ENCODE assay signal across 22 mouse cellular contexts in genomic region chr2:56991821-56992220, GRCm38 (mm10).
DNase-seq lines count a peak whose midpoint lies in the region; ATAC-seq and TF ChIP-seq lines count a peak whose summit lies in the region.
"Had no signal": no experiment of that assay in that cellular context is flagged by ENCODE, and none has a peak within 500 bp of the region (broad histone marks: within the 10 kb centered on the region; RNA-seq: fewer than 3 reads in every experiment).

No protein-coding gene starts in this region.

- peak; percentile 14 for DNase-seq in embryonic facial prominence, embryonic 14.5 days (ENCODE audit: low spot score)
- no peak for DNase-seq in embryonic facial prominence, embryonic 10.5 days (ENCODE audit: low spot score)
- DNase-seq in liver, adult 2 months (ENCODE audit: extremely low read depth, low read depth, low spot score): peak; percentile 1
- DNase-seq in large intestine, adult 2 months (ENCODE audit: low read depth, low spot score): peak; percentile 93
- DNase-seq in stomach, postnatal 0 days (ENCODE audit: low spot score): no peak
- DNase-seq in forebrain, embryonic 14.5 days (ENCODE audit: low spot score): no peak
- DNase-seq: adrenal gland, adult 2 months; adrenal gland, adult 8-10 months; adrenal gland, postnatal 10 days; adrenal gland, postnatal 14 days; adrenal gland, postnatal 25 days; adrenal gland, postnatal 36 days; B cell, adult 2 months; cerebellum, adult 11 months; cerebellum, adult 11-12 months; cerebellum, adult 18-20 months had no signal

- H3K9ac ChIP-seq in embryonic facial prominence, embryonic 14.5 days (ENCODE audit: low read depth, low read length): no peak overlapping the region
- no peak overlapping the region for H3K9ac ChIP-seq in liver, adult 2 months (ENCODE audit: low read depth, low read length)
- H3K9ac ChIP-seq in liver, embryonic 12.5 days: no peak overlapping the region
- no peak overlapping the region for H3K9ac ChIP-seq in stomach, postnatal 0 days (ENCODE audit: low read length)
- H3K9ac ChIP-seq in forebrain, embryonic 14.5 days (ENCODE audit: low read length): no peak overlapping the region

- no peak overlapping the region for H3K4me2 ChIP-seq in embryonic facial prominence, embryonic 14.5 days (ENCODE audit: low read depth, low read length)
- no peak overlapping the region for H3K4me2 ChIP-seq in liver, embryonic 12.5 days
- no peak overlapping the region for H3K4me2 ChIP-seq in stomach, postnatal 0 days (replicated peaks; ENCODE audit: low read depth)
- H3K4me2 ChIP-seq in forebrain, embryonic 14.5 days (ENCODE audit: low read length): no peak overlapping the region

- no peak overlapping the region for H3K27ac ChIP-seq in embryonic facial prominence, embryonic 14.5 days (replicated peaks; ENCODE audit: low read depth, low read length)
- H3K27ac ChIP-seq in embryonic facial prominence, embryonic 10.5 days (replicated peaks): no peak overlapping the region
- no peak overlapping the region for H3K27ac ChIP-seq in liver, adult 2 months (replicated peaks; ENCODE audit: insufficient read depth, low read depth, low read length)
- H3K27ac ChIP-seq in liver, embryonic 12.5 days: no peak overlapping the region
- no peak overlapping the region for H3K27ac ChIP-seq in stomach, postnatal 0 days (replicated peaks)
- no peak overlapping the region for H3K27ac ChIP-seq in forebrain, embryonic 14.5 days (ENCODE audit: low read depth, low read length)

- TF ChIP-seq EP300 in stomach, postnatal 0 days (optimal IDR thresholded peaks at IDR 0.05): no peak

- no peaks in the 10 kb centered on the region for H3K79me2 ChIP-seq in liver, adult 2 months (ENCODE audit: control insufficient read depth, insufficient read depth, low read length)

- ATAC-seq in embryonic facial prominence, embryonic 14.5 days (ENCODE audit: low read depth): no peak; the same call in 1 of the 2 replicates
- no peak for ATAC-seq in liver, embryonic 12.5 days
- 0 out of 2 replicates have a peak, but pooled peaks have one; percentile 29 for ATAC-seq in stomach, postnatal 0 days (ENCODE audit: low FRiP score, low TSS enrichment)
- ATAC-seq in forebrain, embryonic 14.5 days: no peak
- no peak for ATAC-seq in CD4-positive, CD25-positive, alpha-beta regulatory T cell, adult 4 months
- ATAC-seq: activated CD4-positive, CD25-positive, alpha-beta regulatory T cell, adult 4 months; Patski had no signal

- H3K4me3 ChIP-seq in embryonic facial prominence, embryonic 14.5 days (ENCODE audit: low read depth, low read length): no peak overlapping the region
- H3K4me3 ChIP-seq in embryonic facial prominence, embryonic 10.5 days: no peak overlapping the region
- no peak overlapping the region for H3K4me3 ChIP-seq in liver, adult 2 months (ENCODE audit: insufficient read depth, low read depth, low read length)
- no peak overlapping the region for H3K4me3 ChIP-seq in liver, embryonic 12.5 days
- H3K4me3 ChIP-seq in stomach, postnatal 0 days (ENCODE audit: low read depth, low read length): no peak overlapping the region
- no peak overlapping the region for H3K4me3 ChIP-seq in forebrain, embryonic 14.5 days (ENCODE audit: low read depth, low read length)

- no peaks in the 10 kb centered on the region for H3K27me3 ChIP-seq in embryonic facial prominence, embryonic 14.5 days (replicated peaks; ENCODE audit: control insufficient read depth, insufficient read depth, low read length)
- no peaks in the 10 kb centered on the region for H3K27me3 ChIP-seq in embryonic facial prominence, embryonic 10.5 days (replicated peaks; ENCODE audit: low read depth, poor library complexity, severe bottlenecking)
- H3K27me3 ChIP-seq in liver, adult 2 months (ENCODE audit: control insufficient read depth, insufficient read depth, low read length): no peaks in the 10 kb centered on the region
- no peaks in the 10 kb centered on the region for H3K27me3 ChIP-seq in liver, embryonic 12.5 days (replicated peaks)
- no peaks in the 10 kb centered on the region for H3K27me3 ChIP-seq in stomach, postnatal 0 days (ENCODE audit: control insufficient read depth, insufficient read depth, low read length)
- no peaks in the 10 kb centered on the region for H3K27me3 ChIP-seq in forebrain, embryonic 14.5 days (replicated peaks; ENCODE audit: control insufficient read depth, insufficient read depth, low read length)
- H3K27me3 ChIP-seq: CH12.LX had no signal

- no peak for TF ChIP-seq POLR2A in liver, adult 2 months (IDR thresholded peaks at IDR 0.05; ENCODE audit: extremely low read depth, insufficient read depth, low read length)

- no peaks in the 10 kb centered on the region for H3K9me3 ChIP-seq in embryonic facial prominence, embryonic 14.5 days (ENCODE audit: control insufficient read depth, low read length)
- H3K9me3 ChIP-seq in embryonic facial prominence, embryonic 10.5 days: no peaks in the 10 kb centered on the region
- no peaks in the 10 kb centered on the region for H3K9me3 ChIP-seq in liver, embryonic 12.5 days (replicated peaks)
- H3K9me3 ChIP-seq in stomach, postnatal 0 days (ENCODE audit: control insufficient read depth, low read length): no peaks in the 10 kb centered on the region
- no peaks in the 10 kb centered on the region for H3K9me3 ChIP-seq in forebrain, embryonic 14.5 days (replicated peaks; ENCODE audit: control insufficient read depth, low read length)
- H3K9me3 ChIP-seq: G1E had no signal

- 74% methylated on average over 3 of the region's 3 CpGs for WGBS in embryonic facial prominence, embryonic 14.5 days
- WGBS in embryonic facial prominence, embryonic 10.5 days: 89% methylated on average over 3 of the region's 3 CpGs
- 55% methylated on average over 3 of the region's 3 CpGs for WGBS in liver, adult 2 months
- 56% methylated on average over 3 of the region's 3 CpGs for WGBS in liver, embryonic 12.5 days (ENCODE audit: insufficient replicate concordance)
- 31% methylated on average over 3 of the region's 3 CpGs for WGBS in large intestine, adult 2 months
- 50% methylated on average over 3 of the region's 3 CpGs for WGBS in stomach, postnatal 0 days
- 66% methylated on average over 3 of the region's 3 CpGs for WGBS in forebrain, embryonic 14.5 days

- H3K4me1 ChIP-seq in embryonic facial prominence, embryonic 14.5 days (ENCODE audit: control insufficient read depth, insufficient read depth, low read length): no peaks in the 10 kb centered on the region
- H3K4me1 ChIP-seq in embryonic facial prominence, embryonic 10.5 days: peaks cover under 1% of the 10 kb centered on the region; the same call in 1 of the 2 replicates
- H3K4me1 ChIP-seq in liver, adult 2 months (ENCODE audit: control insufficient read depth, insufficient read depth, low read length): no peaks in the 10 kb centered on the region
- no peaks in the 10 kb centered on the region for H3K4me1 ChIP-seq in liver, embryonic 12.5 days
- H3K4me1 ChIP-seq in stomach, postnatal 0 days (replicated peaks; ENCODE audit: control insufficient read depth, insufficient read depth): no peaks in the 10 kb centered on the region
- no peaks in the 10 kb centered on the region for H3K4me1 ChIP-seq in forebrain, embryonic 14.5 days (ENCODE audit: control insufficient read depth, insufficient read depth, low read length)

- H3K36me3 ChIP-seq in embryonic facial prominence, embryonic 14.5 days (ENCODE audit: control insufficient read depth, insufficient read depth, low read length): no peaks in the 10 kb centered on the region
- no peaks in the 10 kb centered on the region for H3K36me3 ChIP-seq in embryonic facial prominence, embryonic 10.5 days (replicated peaks)
- no peaks in the 10 kb centered on the region for H3K36me3 ChIP-seq in liver, adult 2 months (ENCODE audit: control insufficient read depth, insufficient read depth, low read length)
- H3K36me3 ChIP-seq in liver, embryonic 12.5 days: no peaks in the 10 kb centered on the region
- no peaks in the 10 kb centered on the region for H3K36me3 ChIP-seq in stomach, postnatal 0 days (ENCODE audit: control insufficient read depth, insufficient read depth, low read length)
- no peaks in the 10 kb centered on the region for H3K36me3 ChIP-seq in forebrain, embryonic 14.5 days (ENCODE audit: control insufficient read depth, insufficient read depth, low read length)
- H3K36me3 ChIP-seq: G1E had no signal

- TF ChIP-seq CTCF in liver, adult 2 months (IDR thresholded peaks at IDR 0.05; ENCODE audit: low read depth, low read length): no peak
- TF ChIP-seq CTCF in stomach, postnatal 0 days (IDR thresholded peaks at IDR 0.05; ENCODE audit: low read depth): no peak

Comparison
In these comparisons a context has a peak if more than half of its experiments do, and no peak if none do; other contexts are left out.
1. DNase-seq: peak in embryonic facial prominence, embryonic 14.5 days (single experiment), liver, adult 2 months (single experiment) and large intestine, adult 2 months (single experiment); none in embryonic facial prominence, embryonic 10.5 days (single experiment), stomach, postnatal 0 days (single experiment) and forebrain, embryonic 14.5 days (single experiment).